Mouse (Mus musculus) neural tube, embryonic 15.5 days (tissue): Measurements from ENCODE around the gene Rnase11. TPM values are rescaled to one million over a fixed set of nuclear protein-coding genes. Genes with fewer than 3 reads are reported as not detected.
"Not testable (repeated sequence)": the region's sequence is repeated elsewhere in the genome, so short reads cannot be mapped to it uniquely, and the experiment has no call there.

ENCODE experiments used
- ATAC-seq: fragments of 200-750 bp; cut with Nextera tagmentation; 2 replicates; pipeline ENCODE4 v1.8.0; 2017; ENCODE audit warnings: mild to moderate bottlenecking, moderate TSS enrichment, moderate library complexity; ENCODE audit not compliant: low FRiP score
- H3K27ac ChIP-seq: fragments of 300-500 bp; sonication (generic); replicated peaks from 2 replicates; pipeline ENCODE4 v1.5.1; 2015; ENCODE audit warnings: mild to moderate bottlenecking, inconsistent platforms
- H3K27me3 ChIP-seq: fragments of 300-500 bp; sonication (generic); replicated peaks from 2 replicates; pipeline ENCODE4 v1.6.1; 2015; ENCODE audit warnings: inconsistent platforms
- H3K36me3 ChIP-seq: fragments of 300-500 bp; sonication (generic); 2 replicates; pipeline ENCODE4 v1.6.1; 2015; ENCODE audit warnings: inconsistent platforms
- H3K4me1 ChIP-seq: fragments of 300-500 bp; sonication (generic); 2 replicates; pipeline ENCODE4 v1.6.1; 2015; ENCODE audit warnings: inconsistent platforms
- H3K4me2 ChIP-seq: fragments of 300-500 bp; sonication (generic); 2 replicates; pipeline ENCODE4 v1.6.1; 2015; ENCODE audit warnings: inconsistent platforms, mild to moderate bottlenecking, moderate library complexity
- H3K4me3 ChIP-seq: fragments of 300-500 bp; sonication (generic); replicated peaks from 2 replicates; pipeline ENCODE4 v1.5.1; 2015; ENCODE audit warnings: mild to moderate bottlenecking, inconsistent platforms
- H3K9ac ChIP-seq: fragments of 300-500 bp; sonication (generic); replicated peaks from 2 replicates; pipeline ENCODE4 v1.6.1; 2015; ENCODE audit warnings: mild to moderate bottlenecking, inconsistent platforms
- H3K9me3 ChIP-seq: fragments of 300-500 bp; sonication (generic); replicated peaks from 2 replicates; pipeline ENCODE4 v1.6.1; 2016; ENCODE audit warnings: inconsistent platforms
- WGBS: fragments of 180-500 bp; shearing (Covaris S2); methylation state at CpG from one replicate; pipeline ENCODE4 v1.1.7; 2015; ENCODE audit warnings: mixed read lengths; 5-methylcytosine and 5-hydroxymethylcytosine counted together
- polyA plus RNA-seq: library from polyadenylated mRNA; unstranded; fragments of >200 nt; fragmentation: Nextera tagmentation; extraction: Ambion mirVana; gene quantifications from 2 replicates; pipeline ENCODE4 v1.2.1, GENCODE M21; 2015

Gene Rnase11
- not detected in 2 replicates for polyA plus RNA-seq

GRCm38 (mm10) chr14:51050063-51050462 is at the start of gene Rnase11:
Gene Rnase11 (minus strand): TSS chr14:51050163.
- H3K9me3 ChIP-seq = no peaks in the 10 kb centered on the region
- no peak for ATAC-seq
- H3K27ac ChIP-seq = no peak within 1 kb of the TSS
- no peak within 1 kb of the TSS for H3K4me3 ChIP-seq
- no peak within 1 kb of the TSS for H3K4me2 ChIP-seq
- H3K4me1 ChIP-seq = 0 out of 2 replicates have a peak, but pooled peaks cover 3% of the 10 kb centered on the region
- no peaks in the 10 kb centered on the region for H3K36me3 ChIP-seq
- H3K27me3 ChIP-seq = no peaks in the 10 kb centered on the region
- H3K9ac ChIP-seq = no peak within 1 kb of the TSS
- 88% methylated on average over 2 of the region's 2 CpGs for WGBS

GRCm38 (mm10) chr14:51098921-51099320 is 49.0 kb upstream of the Rnase11 start:
- H3K4me3 ChIP-seq = no peak overlapping the region
- ATAC-seq = no peak
- no peaks in the 10 kb centered on the region for H3K36me3 ChIP-seq
- no peak overlapping the region for H3K27ac ChIP-seq
- H3K27me3 ChIP-seq = no peaks in the 10 kb centered on the region
- no peak overlapping the region for H3K9ac ChIP-seq
- no peaks in the 10 kb centered on the region for H3K9me3 ChIP-seq
- 97% methylated on average over 11 of the region's 11 CpGs for WGBS
- no peaks in the 10 kb centered on the region for H3K4me1 ChIP-seq
- no peak overlapping the region for H3K4me2 ChIP-seq

GRCm38 (mm10) chr14:51098300-51098699 is 48.3 kb upstream of the Rnase11 start:
- WGBS = 29% methylated on average over 1 of the region's 1 CpGs
- not testable (repeated sequence) for H3K4me3 ChIP-seq, H3K27me3 ChIP-seq, H3K9ac ChIP-seq, H3K9me3 ChIP-seq, H3K36me3 ChIP-seq, H3K27ac ChIP-seq, H3K4me2 ChIP-seq, H3K4me1 ChIP-seq
- ATAC-seq = peak; percentile 69; the same call in 1 of the 2 replicates

- H3K4me1 ChIP-seq = peaks cover 12% of the 10 kb centered on the region; the same call in 1 of the 2 replicates
- no peak overlapping the region for H3K4me2 ChIP-seq
- H3K27ac ChIP-seq = no peak overlapping the region
- H3K9me3 ChIP-seq = no peaks in the 10 kb centered on the region
- no peak overlapping the region for H3K9ac ChIP-seq
- H3K36me3 ChIP-seq = no peaks in the 10 kb centered on the region
- no peaks in the 10 kb centered on the region for H3K27me3 ChIP-seq
- no peak overlapping the region for H3K4me3 ChIP-seq
- no peak for ATAC-seq
- whole genome bisulfite sequencing = 67% methylated on average over 9 of the region's 9 CpGs
These were observed 46.0 kb upstream of the Rnase11 start for GRCm38 (mm10) chr14:51095736-51096524.

GRCm38 (mm10) chr14:51094921-51095320 is 45.0 kb upstream of the Rnase11 start:
- Histone ChIP-seq H3K27me3 (no peaks in the 10 kb centered on the region), H3K4me2 (no peak overlapping the region), H3K36me3 (no peaks in the 10 kb centered on the region), H3K27ac (no peak overlapping the region), H3K9ac (no peak overlapping the region), H3K4me1 (peaks cover 12% of the 10 kb centered on the region; the same call in 1 of the 2 replicates), H3K9me3 (no peaks in the 10 kb centered on the region), H3K4me3 (no peak overlapping the region)
- WGBS = 73% methylated on average over 9 of the region's 9 CpGs
- ATAC-seq = no peak

- no peaks in the 10 kb centered on the region for H3K36me3 ChIP-seq
- H3K9ac ChIP-seq = no peak overlapping the region
- H3K4me1 ChIP-seq = peaks cover 12% of the 10 kb centered on the region; the same call in 1 of the 2 replicates
- no peaks in the 10 kb centered on the region for H3K27me3 ChIP-seq
- no peak for ATAC-seq
- H3K4me3 ChIP-seq = no peak overlapping the region
- no peaks in the 10 kb centered on the region for H3K9me3 ChIP-seq
- 85% methylated on average over 5 of the region's 5 CpGs for WGBS
- H3K27ac ChIP-seq = no peak overlapping the region
- H3K4me2 ChIP-seq = no peak overlapping the region
These were observed 44.3 kb upstream of the Rnase11 start for GRCm38 (mm10) chr14:51094096-51094875.

- H3K36me3 ChIP-seq = no peaks in the 10 kb centered on the region
- WGBS = 37% methylated on average over 3 of the region's 3 CpGs
- no peak overlapping the region for H3K4me3 ChIP-seq
- no peak overlapping the region for H3K27ac ChIP-seq
- H3K9me3 ChIP-seq = no peaks in the 10 kb centered on the region
- H3K4me2 ChIP-seq = 0 out of 2 replicates have a peak overlapping the region, but pooled peaks have one; percentile 13
- H3K27me3 ChIP-seq = no peaks in the 10 kb centered on the region
- peaks cover 15% of the 10 kb centered on the region; the same call in 1 of the 2 replicates for H3K4me1 ChIP-seq
- ATAC-seq = no peak
- no peak overlapping the region for H3K9ac ChIP-seq
These were observed 43.5 kb upstream of the Rnase11 start for GRCm38 (mm10) chr14:51093496-51093895.

- ATAC-seq = no peak
These were observed 42.2 kb upstream of the Rnase11 start for GRCm38 (mm10) chr14:51092073-51092620.

GRCm38 (mm10) chr14:51090921-51091900 is 41.2 kb upstream of the Rnase11 start, which contains the start of the genes Rnase4 and Ang:
Gene Rnase4 (plus strand): TSS chr14:51091077.
Gene Ang (plus strand): TSS chr14:51091150.
- Histone ChIP-seq H3K27me3 (no peaks in the 10 kb centered on the region), H3K4me3 (peak within 1 kb of the TSS; percentile 79), H3K9me3 (no peaks in the 10 kb centered on the region), H3K9ac (peak within 1 kb of the TSS; percentile 67), H3K27ac (peak within 1 kb of the TSS; percentile 82), H3K36me3 (no peaks in the 10 kb centered on the region), H3K4me1 (peaks cover 18% of the 10 kb centered on the region; the same call in 1 of the 2 replicates), H3K4me2 (peak within 1 kb of the TSS; percentile 85)
- peak; percentile 42; the same call in 1 of the 2 replicates for ATAC-seq
- WGBS = 9% methylated on average over 33 of the region's 33 CpGs

More at GRCm38 (mm10) chr14:51092073-51092620, 42.2 kb upstream of the Rnase11 start:
- H3K27me3 ChIP-seq = no peaks in the 10 kb centered on the region
- H3K4me2 ChIP-seq = peak overlapping the region; percentile 85
- H3K9ac ChIP-seq = no peak overlapping the region
- H3K4me1 ChIP-seq = peaks cover 18% of the 10 kb centered on the region; the same call in 1 of the 2 replicates
- H3K27ac ChIP-seq = no peak overlapping the region
- H3K36me3 ChIP-seq = no peaks in the 10 kb centered on the region
- 52% methylated on average over 8 of the region's 8 CpGs for WGBS
- H3K4me3 ChIP-seq = peak overlapping the region; percentile 79
- no peaks in the 10 kb centered on the region for H3K9me3 ChIP-seq

GRCm38 (mm10) chr14:51090077-51090781 is 40.3 kb upstream of the Rnase11 start:
- no peaks in the 10 kb centered on the region for H3K36me3 ChIP-seq
- H3K4me3 ChIP-seq = peak overlapping the region; percentile 79
- peaks cover 18% of the 10 kb centered on the region; the same call in 1 of the 2 replicates for H3K4me1 ChIP-seq
- ATAC-seq = peak; percentile 73
- H3K27me3 ChIP-seq = no peaks in the 10 kb centered on the region
- no peaks in the 10 kb centered on the region for H3K9me3 ChIP-seq
- H3K9ac ChIP-seq = peak overlapping the region; percentile 67
- peak overlapping the region; percentile 82 for H3K27ac ChIP-seq
- H3K4me2 ChIP-seq = peak overlapping the region; percentile 85
- WGBS = under 1% methylated on average over 27 of the region's 27 CpGs
